Mouse (Mus musculus) myocyte (in vitro differentiated cells): ENCODE measurements around the gene Mipol1.

Experiments used
- CEBPB ChIP-seq: IDR thresholded peaks from 2 replicates; pipeline ENCODE4 v1.6.1; 2011; ENCODE audit warnings: mild to moderate bottlenecking, moderate library complexity; ENCODE audit not compliant: poor library complexity, insufficient read depth, severe bottlenecking
- E2F4 ChIP-seq: IDR thresholded peaks from one replicate; pipeline ENCODE4 v1.6.1; 2011; ENCODE audit warnings: mild to moderate bottlenecking, control low read depth, moderate library complexity; ENCODE audit not compliant: insufficient read depth
- MAX ChIP-seq: IDR thresholded peaks from one replicate; pipeline ENCODE4 v1.6.1; 2011; ENCODE audit warnings: low read depth, mild to moderate bottlenecking, control low read depth
- MYOD1 ChIP-seq, 3 experiments: IDR thresholded peaks; one replicate each; pipeline ENCODE4 v1.6.1; 2011; ENCODE audit warnings: control low read depth in 2 of 3, low read depth in 2 of 3, mild to moderate bottlenecking in 2 of 3, moderate library complexity in 1 of 3; ENCODE audit not compliant: insufficient read length in 2 of 3, control insufficient read depth in 1 of 3
- MYOG ChIP-seq, 3 experiments: IDR thresholded peaks; one replicate each; pipeline ENCODE4 v1.6.1; 2011; ENCODE audit warnings: control low read depth in 2 of 3, low read depth in 2 of 3, mild to moderate bottlenecking in 2 of 3; ENCODE audit not compliant: insufficient read length in 2 of 3, control insufficient read depth in 1 of 3, insufficient read depth in 1 of 3
- POLR2A ChIP-seq: IDR thresholded peaks from one replicate; pipeline ENCODE4 v1.6.1; 2011; ENCODE audit warnings: low read depth, mild to moderate bottlenecking, control low read depth, moderate library complexity; ENCODE audit not compliant: insufficient read length
- POLR2AphosphoS2 ChIP-seq: IDR thresholded peaks from one replicate; pipeline ENCODE4 v1.6.1; 2011; ENCODE audit warnings: low read depth, control low read depth; ENCODE audit not compliant: insufficient read length
- REST ChIP-seq: IDR thresholded peaks from one replicate; pipeline ENCODE4 v1.6.1; 2011; ENCODE audit warnings: mild to moderate bottlenecking, control low read depth, moderate library complexity; ENCODE audit not compliant: insufficient read depth, insufficient read length
- SRF ChIP-seq: IDR thresholded peaks from one replicate; pipeline ENCODE4 v1.6.1; 2011; ENCODE audit warnings: low read depth; ENCODE audit not compliant: control insufficient read depth, insufficient read length
- TCF12 ChIP-seq: IDR thresholded peaks from one replicate; pipeline ENCODE4 v1.6.1; 2011; ENCODE audit warnings: mild to moderate bottlenecking, control low read depth; ENCODE audit not compliant: poor library complexity, insufficient read depth, severe bottlenecking
- TCF3 ChIP-seq: IDR thresholded peaks from one replicate; pipeline ENCODE4 v1.6.1; 2011; ENCODE audit warnings: low read depth, control low read depth; ENCODE audit not compliant: insufficient read length
- USF1 ChIP-seq: IDR thresholded peaks from one replicate; pipeline ENCODE4 v1.6.1; 2011; ENCODE audit warnings: low read depth, mild to moderate bottlenecking, control low read depth, moderate library complexity

- TF ChIP-seq MAX (no peak), POLR2A (no peak), USF1 (no peak), MYOD1 (IDR thresholded peaks at IDR 0.05; ENCODE audit: control insufficient read depth in 1 of 3, insufficient read length in 2 of 3, low read depth in 2 of 3) (no peak), POLR2AphosphoS2 (no peak), SRF (no peak), TCF12 (no peak), REST (no peak), E2F4 (no peak), CEBPB (no peak), MYOG (IDR thresholded peaks at IDR 0.05; ENCODE audit: control insufficient read depth in 1 of 3, insufficient read depth in 1 of 3, insufficient read length in 2 of 3, low read depth in 2 of 3) (no peak), TCF3 (no peak)
Measured at GRCm38 (mm10) chr12:57233386-57233785, 3.2 kb downstream of the Mipol1 start.
